Mouse (Mus musculus) limb, embryonic 10.5 days (tissue): ENCODE data around the gene Gtpbp3. TPM values are rescaled to one million over a fixed set of nuclear protein-coding genes. Genes with fewer than 3 reads are reported as not detected.

Experiments
- DNase-seq: peaks from one replicate; pipeline ENCODE4 v3.0.0-alpha.2; 2017; ENCODE audit warnings: low spot score
- H3K27ac ChIP-seq: fragments of 300-500 bp; sonication (generic); 2 replicates; pipeline ENCODE4 v1.5.1; 2016; ENCODE audit warnings: mild to moderate bottlenecking
- H3K27me3 ChIP-seq: fragments of 300-500 bp; sonication (generic); 2 replicates; pipeline ENCODE4 v1.6.1; 2016; ENCODE audit warnings: low read depth, mild to moderate bottlenecking; ENCODE audit not compliant: poor library complexity, severe bottlenecking
- H3K36me3 ChIP-seq: fragments of 300-500 bp; sonication (generic); 2 replicates; pipeline ENCODE4 v1.6.1; 2016; ENCODE audit warnings: mild to moderate bottlenecking, moderate library complexity
- H3K4me1 ChIP-seq: fragments of 300-500 bp; sonication (generic); 2 replicates; pipeline ENCODE4 v1.6.1; 2016
- H3K4me3 ChIP-seq: fragments of 300-500 bp; sonication (generic); 2 replicates; pipeline ENCODE4 v1.5.1; 2016; ENCODE audit warnings: mild to moderate bottlenecking, moderate library complexity
- H3K9me3 ChIP-seq: fragments of 300-500 bp; sonication (generic); replicated peaks from 2 replicates; pipeline ENCODE4 v1.6.1; 2016; ENCODE audit warnings: mild to moderate bottlenecking
- WGBS: fragments of 180-500 bp; shearing (Covaris S2); methylation state at CpG from one replicate; pipeline ENCODE4 v1.1.7; 2016; 5-methylcytosine and 5-hydroxymethylcytosine counted together
- polyA plus RNA-seq: library from polyadenylated mRNA; unstranded; fragments of >200 nt; fragmentation: Nextera tagmentation; extraction: Ambion mirVana; gene quantifications from 2 replicates; pipeline ENCODE4 v1.2.1, GENCODE M21; 2016

Gene Gtpbp3
- polyA plus RNA-seq = 26.8 and 28.2 TPM in 2 replicates

- Histone ChIP-seq H3K36me3 (peaks cover 52% of the 10 kb centered on the region), H3K27ac (peak within 1 kb of the TSS; percentile 93), H3K4me3 (peak within 1 kb of the TSS; percentile 78), H3K4me1 (peaks cover 47% of the 10 kb centered on the region), H3K27me3 (no peaks in the 10 kb centered on the region), H3K9me3 (no peaks in the 10 kb centered on the region)
- under 1% methylated on average over 33 of the region's 33 CpGs for WGBS
- peak; percentile 84 for DNase-seq
These were observed at the start of gene Gtpbp3 for GRCm38 (mm10) chr8:71487691-71488445. Gtpbp3 (plus strand) TSS chr8:71488103.

- H3K36me3 ChIP-seq = no peaks in the 10 kb centered on the region
- no peak overlapping the region for H3K27ac ChIP-seq
- peak; percentile 65 for DNase-seq
- H3K9me3 ChIP-seq = no peaks in the 10 kb centered on the region
- under 1% methylated on average over 7 of the region's 7 CpGs for WGBS
- no peak overlapping the region for H3K4me3 ChIP-seq
- peaks cover 3% of the 10 kb centered on the region; the same call in 1 of the 2 replicates for H3K4me1 ChIP-seq
- H3K27me3 ChIP-seq = peaks cover 17% of the 10 kb centered on the region
These were observed 46.5 kb upstream of the Gtpbp3 start for GRCm38 (mm10) chr8:71441404-71441803.

GRCm38 (mm10) chr8:71445096-71445495, 42.8 kb upstream of the Gtpbp3 start:
- H3K4me3 ChIP-seq = no peak overlapping the region
- no peaks in the 10 kb centered on the region for H3K36me3 ChIP-seq
- H3K27ac ChIP-seq = no peak overlapping the region
- WGBS = 85% methylated on average over 7 of the region's 7 CpGs
- peaks cover 3% of the 10 kb centered on the region; the same call in 1 of the 2 replicates for H3K4me1 ChIP-seq
- peaks cover 17% of the 10 kb centered on the region for H3K27me3 ChIP-seq
- no peaks in the 10 kb centered on the region for H3K9me3 ChIP-seq
- no peak for DNase-seq

- Histone ChIP-seq H3K4me3 (no peak overlapping the region), H3K27ac (no peak overlapping the region), H3K9me3 (no peaks in the 10 kb centered on the region), H3K4me1 (peaks cover 12% of the 10 kb centered on the region; the same call in 1 of the 2 replicates), H3K27me3 (0 out of 2 replicates have a peak, but pooled peaks cover 4% of the 10 kb centered on the region), H3K36me3 (no peaks in the 10 kb centered on the region; the same call in 1 of the 2 replicates)
- DNase-seq = no peak
- 63% methylated on average over 4 of the region's 4 CpGs for WGBS
These were observed 36.6 kb upstream of the Gtpbp3 start for GRCm38 (mm10) chr8:71451337-71451736.

- H3K4me1 ChIP-seq = peaks cover 14% of the 10 kb centered on the region
- H3K9me3 ChIP-seq = no peaks in the 10 kb centered on the region
- DNase-seq = no peak
- H3K27ac ChIP-seq = no peak overlapping the region
- peaks cover 2% of the 10 kb centered on the region for H3K36me3 ChIP-seq
- no peak overlapping the region for H3K4me3 ChIP-seq
- H3K27me3 ChIP-seq = peaks cover 6% of the 10 kb centered on the region; the same call in 1 of the 2 replicates
- 40% methylated on average over 11 of the region's 11 CpGs for WGBS
These were observed 36.1 kb upstream of the Gtpbp3 start for GRCm38 (mm10) chr8:71451777-71452176.

GRCm38 (mm10) chr8:71452669-71453068, 35.2 kb upstream of the Gtpbp3 start:
- H3K36me3 ChIP-seq = peaks cover 11% of the 10 kb centered on the region
- H3K4me3 ChIP-seq = no peak overlapping the region
- WGBS = 75% methylated on average over 2 of the region's 2 CpGs
- peaks cover 17% of the 10 kb centered on the region for H3K4me1 ChIP-seq
- H3K27me3 ChIP-seq = peaks cover 12% of the 10 kb centered on the region; the same call in 1 of the 2 replicates
- no peak overlapping the region for H3K27ac ChIP-seq
- H3K9me3 ChIP-seq = no peaks in the 10 kb centered on the region
- peak; percentile 22 for DNase-seq

- H3K4me1 ChIP-seq = peaks cover 17% of the 10 kb centered on the region
- no peaks in the 10 kb centered on the region for H3K9me3 ChIP-seq
- WGBS = 81% methylated on average over 8 of the region's 8 CpGs
- H3K27ac ChIP-seq = no peak overlapping the region
- peaks cover 31% of the 10 kb centered on the region for H3K36me3 ChIP-seq
- peaks cover 12% of the 10 kb centered on the region; the same call in 1 of the 2 replicates for H3K27me3 ChIP-seq
- no peak overlapping the region for H3K4me3 ChIP-seq
- DNase-seq = no peak
These were observed 33.2 kb upstream of the Gtpbp3 start for GRCm38 (mm10) chr8:71454668-71455067.

- 37% methylated on average over 22 of the region's 22 CpGs for WGBS
- peak; percentile 31 for DNase-seq
- Histone ChIP-seq H3K27me3 (peaks cover 21% of the 10 kb centered on the region), H3K36me3 (peaks cover 51% of the 10 kb centered on the region), H3K4me1 (peaks cover 18% of the 10 kb centered on the region), H3K9me3 (no peaks in the 10 kb centered on the region), H3K27ac (no peak overlapping the region), H3K4me3 (no peak overlapping the region)
These were observed 31.0 kb upstream of the Gtpbp3 start for GRCm38 (mm10) chr8:71456906-71457305.

GRCm38 (mm10) chr8:71457659-71458270, 30.1 kb upstream of the Gtpbp3 start:
- 80% methylated on average over 20 of the region's 20 CpGs for WGBS
- H3K9me3 ChIP-seq = no peaks in the 10 kb centered on the region
- peaks cover 26% of the 10 kb centered on the region for H3K4me1 ChIP-seq
- H3K4me3 ChIP-seq = no peak overlapping the region
- peaks cover 51% of the 10 kb centered on the region for H3K36me3 ChIP-seq
- peak; percentile 26 for DNase-seq
- peaks cover 28% of the 10 kb centered on the region for H3K27me3 ChIP-seq
- no peak overlapping the region for H3K27ac ChIP-seq

GRCm38 (mm10) chr8:71460716-71461115, 27.2 kb upstream of the Gtpbp3 start:
- peaks cover 51% of the 10 kb centered on the region for H3K36me3 ChIP-seq
- 94% methylated on average over 6 of the region's 6 CpGs for WGBS
- no peak for DNase-seq
- H3K9me3 ChIP-seq = no peaks in the 10 kb centered on the region
- no peak overlapping the region for H3K4me3 ChIP-seq
- peaks cover 46% of the 10 kb centered on the region for H3K4me1 ChIP-seq
- no peak overlapping the region for H3K27ac ChIP-seq
- peaks cover 24% of the 10 kb centered on the region for H3K27me3 ChIP-seq

- no peak for DNase-seq
- peaks cover 47% of the 10 kb centered on the region for H3K4me1 ChIP-seq
- no peaks in the 10 kb centered on the region for H3K9me3 ChIP-seq
- peaks cover 24% of the 10 kb centered on the region for H3K27me3 ChIP-seq
- H3K27ac ChIP-seq = no peak overlapping the region
- 74% methylated on average over 47 of the region's 47 CpGs for WGBS
- peaks cover 55% of the 10 kb centered on the region for H3K36me3 ChIP-seq
- H3K4me3 ChIP-seq = peak overlapping the region; percentile 76; the same call in 1 of the 2 replicates
These were observed 26.6 kb upstream of the Gtpbp3 start for GRCm38 (mm10) chr8:71461152-71461840.

GRCm38 (mm10) chr8:71462191-71462590, 25.7 kb upstream of the Gtpbp3 start:
- DNase-seq = no peak
- peak overlapping the region; percentile 76 for H3K4me3 ChIP-seq
- no peaks in the 10 kb centered on the region for H3K9me3 ChIP-seq
- peaks cover 57% of the 10 kb centered on the region for H3K36me3 ChIP-seq
- H3K27ac ChIP-seq = no peak overlapping the region
- peaks cover 42% of the 10 kb centered on the region for H3K4me1 ChIP-seq
- WGBS = 78% methylated on average over 4 of the region's 4 CpGs
- H3K27me3 ChIP-seq = peaks cover 17% of the 10 kb centered on the region
